Mouse (Mus musculus) liver, postnatal 0 days (tissue): ENCODE measurements around the gene Spx. TPM values are rescaled to one million over a fixed set of nuclear protein-coding genes. Genes with fewer than 3 reads are reported as not detected.

Experiments
- ATAC-seq: fragments of 200-750 bp; cut with Nextera tagmentation; 2 replicates; pipeline ENCODE4 v1.8.0; 2017; ENCODE audit warnings: mild to moderate bottlenecking, moderate library complexity
- DNase-seq: peaks from one replicate; pipeline ENCODE4 v3.0.0-alpha.2; 2016
- H3K27ac ChIP-seq: fragments of 300-500 bp; sonication (generic); 2 replicates; pipeline ENCODE4 v1.5.1; 2014; ENCODE audit warnings: antibody characterized with exemption, moderate library complexity, mild to moderate bottlenecking, low read depth
- H3K27me3 ChIP-seq: fragments of 300-500 bp; sonication (generic); 2 replicates; pipeline ENCODE4 v1.6.1; 2014; ENCODE audit warnings: low read length, control low read depth, mixed read lengths; ENCODE audit not compliant: insufficient read depth
- H3K36me3 ChIP-seq: fragments of 300-500 bp; sonication (generic); replicated peaks from 2 replicates; pipeline ENCODE4 v1.6.1; 2014; ENCODE audit warnings: mild to moderate bottlenecking, control low read depth, low read length, moderate library complexity, mixed read lengths; ENCODE audit not compliant: insufficient read depth
- H3K4me1 ChIP-seq: fragments of 300-500 bp; sonication (generic); 2 replicates; pipeline ENCODE4 v1.6.1; 2014; ENCODE audit warnings: antibody characterized with exemption, mild to moderate bottlenecking, control low read depth; ENCODE audit not compliant: insufficient read depth
- H3K4me2 ChIP-seq: fragments of 300-500 bp; sonication (generic); 2 replicates; pipeline ENCODE4 v1.6.1; 2014; ENCODE audit warnings: low read depth, mild to moderate bottlenecking, low read length, moderate library complexity, mixed read lengths
- H3K4me3 ChIP-seq: fragments of 300-500 bp; sonication (generic); 2 replicates; pipeline ENCODE4 v1.5.1; 2014; ENCODE audit warnings: low read depth, low read length
- H3K9ac ChIP-seq: fragments of 300-500 bp; sonication (generic); replicated peaks from 2 replicates; pipeline ENCODE4 v1.6.1; 2014; ENCODE audit warnings: mild to moderate bottlenecking, moderate library complexity
- H3K9me3 ChIP-seq: fragments of 300-500 bp; sonication (generic); 2 replicates; pipeline ENCODE4 v1.6.1; 2016; ENCODE audit warnings: mild to moderate bottlenecking, control low read depth, low read length, mixed read lengths
- CTCF ChIP-seq: sonication (generic); IDR thresholded peaks from 2 replicates; pipeline ENCODE4 v1.5.1; 2016; ENCODE audit warnings: antibody characterized with exemption, low read depth
- EP300 ChIP-seq: IDR thresholded peaks from 2 replicates; pipeline ENCODE4 v1.6.1; 2016; ENCODE audit warnings: antibody characterized with exemption, low read depth, mild to moderate bottlenecking
- WGBS: fragments of 180-500 bp; shearing (Covaris S2); extraction: QIAGEN DNeasy Blood & Tissue Kit; methylation state at CpG from one replicate; pipeline ENCODE4 v1.1.7; 2014; ENCODE audit not compliant: insufficient replicate concordance; 5-methylcytosine and 5-hydroxymethylcytosine counted together
- polyA plus RNA-seq: library from polyadenylated mRNA; unstranded; fragments of >200 nt; fragmentation: Nextera tagmentation; extraction: Ambion mirVana; gene quantifications from 2 replicates; pipeline ENCODE4 v1.2.1, GENCODE M21; 2015

Spx gene
- polyA plus RNA-seq, 1 experiment from 2014 or later = 0.09 TPM

DNA sequence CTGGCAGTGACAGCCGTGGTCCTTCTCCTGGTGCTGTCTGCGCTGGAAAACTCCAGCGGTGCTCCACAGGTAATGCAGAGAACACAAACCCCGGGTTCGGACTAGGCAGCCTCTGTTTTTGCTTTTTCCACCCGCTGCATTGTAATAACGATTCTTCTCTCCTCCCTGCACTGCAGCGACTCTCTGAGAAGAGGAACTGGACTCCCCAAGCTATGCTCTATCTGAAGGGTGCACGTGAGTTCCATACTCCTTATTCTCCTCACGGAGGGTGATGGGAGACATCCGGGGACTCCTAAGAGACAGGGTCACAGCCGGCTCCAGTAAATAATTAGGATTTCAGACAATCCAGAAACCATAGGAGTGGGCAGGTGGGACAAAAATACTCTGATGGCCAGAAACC is 604 bp downstream of the Spx start:
- H3K27ac ChIP-seq = no peak overlapping the region
- no peak for ATAC-seq
- WGBS = 13% methylated on average over 12 of the region's 12 CpGs
- no peak overlapping the region for H3K4me3 ChIP-seq
- H3K9me3 ChIP-seq = no peaks in the 10 kb centered on the region
- H3K4me2 ChIP-seq = no peak overlapping the region
- H3K27me3 ChIP-seq = peaks cover 25% of the 10 kb centered on the region
- no peak for DNase-seq
- no peak for TF ChIP-seq CTCF
- no peak for TF ChIP-seq EP300
- H3K36me3 ChIP-seq = no peaks in the 10 kb centered on the region
- H3K9ac ChIP-seq = no peak overlapping the region
- no peaks in the 10 kb centered on the region; the same call in 1 of the 2 replicates for H3K4me1 ChIP-seq

DNA sequence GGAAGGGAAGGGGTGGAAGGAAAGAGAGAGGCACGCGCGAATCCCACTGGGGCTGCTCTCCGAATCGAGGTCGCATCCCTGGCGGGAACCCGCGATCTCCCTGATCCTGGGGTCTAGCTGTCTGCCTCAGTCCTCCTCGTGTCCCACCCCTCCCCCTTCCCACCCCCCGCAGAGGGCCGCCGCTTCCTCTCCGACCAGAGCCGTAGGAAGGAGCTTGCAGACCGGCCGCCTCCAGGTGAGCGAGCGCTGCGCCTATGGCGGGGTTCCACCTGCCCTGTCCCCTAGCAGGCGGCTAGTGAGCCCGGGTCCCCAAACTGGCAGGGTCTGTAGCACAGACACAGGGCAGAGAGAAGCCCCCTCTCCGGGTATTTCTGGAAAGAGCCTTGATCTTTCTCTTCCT is 1.4 kb downstream of the Spx start:
- Histone ChIP-seq H3K9ac (no peak overlapping the region), H3K4me2 (no peak overlapping the region), H3K4me3 (no peak overlapping the region), H3K27me3 (peaks cover 25% of the 10 kb centered on the region), H3K9me3 (no peaks in the 10 kb centered on the region), H3K36me3 (no peaks in the 10 kb centered on the region), H3K4me1 (no peaks in the 10 kb centered on the region; the same call in 1 of the 2 replicates), H3K27ac (no peak overlapping the region)
- ATAC-seq (no peak), DNase-seq (peak; percentile 16)
- no peak for TF ChIP-seq EP300
- TF ChIP-seq CTCF = no peak
- 3% methylated on average over 22 of the region's 24 CpGs for WGBS

DNA sequence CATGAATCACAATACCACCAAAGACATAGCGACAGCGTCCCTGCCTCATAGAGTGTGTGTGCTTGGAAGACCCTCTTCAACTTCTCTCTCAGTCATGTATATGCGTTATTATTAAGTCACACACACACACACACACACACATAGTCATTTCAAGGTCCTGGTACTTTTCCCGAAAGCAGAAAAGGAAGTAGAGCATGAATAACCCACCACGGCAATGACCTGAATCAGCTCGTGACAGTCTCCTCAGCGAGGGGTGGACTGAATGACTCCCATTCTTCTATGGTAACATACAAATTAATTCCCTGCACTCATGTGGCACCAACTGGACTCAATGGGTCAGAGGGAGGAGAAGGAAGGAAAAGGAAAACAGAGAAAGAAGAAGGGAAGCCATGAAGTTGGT is 11.7 kb downstream of the Spx start:
- Histone ChIP-seq H3K4me2 (no peak overlapping the region), H3K9me3 (no peaks in the 10 kb centered on the region), H3K27ac (no peak overlapping the region), H3K4me1 (no peaks in the 10 kb centered on the region), H3K36me3 (peaks cover 18% of the 10 kb centered on the region), H3K27me3 (no peaks in the 10 kb centered on the region), H3K4me3 (no peak overlapping the region), H3K9ac (no peak overlapping the region)
- ATAC-seq = no peak
- DNase-seq = no peak
- TF ChIP-seq CTCF (no peak), EP300 (no peak)
- 57% methylated on average over 7 of the region's 7 CpGs for WGBS

DNA sequence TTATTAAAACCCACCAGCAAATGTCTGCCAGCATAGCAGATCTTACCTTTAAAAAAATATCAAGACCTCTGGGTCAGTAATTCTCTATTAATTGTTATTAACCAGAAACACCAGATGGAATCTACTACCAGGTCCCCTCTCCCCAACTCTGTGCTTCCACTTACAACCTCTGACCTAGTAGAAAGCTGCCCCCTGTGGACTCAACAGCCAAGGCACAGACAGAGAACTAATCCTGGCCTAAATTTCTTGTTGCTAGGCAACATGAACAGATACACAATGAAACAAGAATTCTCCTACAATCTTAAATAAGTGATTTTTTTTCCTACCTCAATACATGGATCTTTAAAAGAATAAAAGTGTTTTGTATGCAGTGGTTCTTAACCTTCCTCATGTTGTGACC is 15.8 kb downstream of the Spx start:
- no peak for ATAC-seq
- no peak overlapping the region for H3K4me3 ChIP-seq
- TF ChIP-seq CTCF = no peak
- no peak for TF ChIP-seq EP300
- H3K9ac ChIP-seq = no peak overlapping the region
- H3K27me3 ChIP-seq = no peaks in the 10 kb centered on the region
- H3K4me1 ChIP-seq = no peaks in the 10 kb centered on the region
- H3K36me3 ChIP-seq = peaks cover 17% of the 10 kb centered on the region; the same call in 1 of the 2 replicates
- H3K4me2 ChIP-seq = no peak overlapping the region
- no peaks in the 10 kb centered on the region for H3K9me3 ChIP-seq
- no peak overlapping the region for H3K27ac ChIP-seq
- DNase-seq = no peak

DNA sequence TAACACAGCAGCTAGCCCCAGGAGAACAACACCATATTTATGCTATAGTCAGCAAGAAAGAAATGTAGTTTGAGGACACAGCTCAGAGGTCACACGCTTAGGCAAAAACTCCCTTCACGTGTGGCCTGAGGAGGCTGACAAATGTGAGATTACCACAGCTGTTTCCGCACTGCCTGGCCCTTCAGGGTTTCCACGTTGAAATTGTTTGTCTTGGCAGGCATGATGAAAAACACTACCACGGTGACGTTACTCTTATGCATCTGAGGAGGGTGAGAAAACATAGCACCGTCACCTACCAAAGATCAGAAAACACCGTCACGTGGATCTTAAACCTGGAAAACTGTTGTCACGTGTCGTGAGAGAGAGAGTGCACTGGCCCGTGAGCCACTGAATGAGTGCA is 38.1 kb downstream of the Spx start:
- TF ChIP-seq EP300 = no peak
- TF ChIP-seq CTCF = no peak
- Histone ChIP-seq H3K4me2 (no peak overlapping the region), H3K36me3 (peaks cover 9% of the 10 kb centered on the region; the same call in 1 of the 2 replicates), H3K9ac (no peak overlapping the region), H3K4me3 (no peak overlapping the region), H3K9me3 (no peaks in the 10 kb centered on the region), H3K27ac (no peak overlapping the region), H3K4me1 (no peaks in the 10 kb centered on the region), H3K27me3 (no peaks in the 10 kb centered on the region)
- 81% methylated on average over 12 of the region's 12 CpGs for WGBS
- DNase-seq (no peak), ATAC-seq (peak; percentile 73)

DNA sequence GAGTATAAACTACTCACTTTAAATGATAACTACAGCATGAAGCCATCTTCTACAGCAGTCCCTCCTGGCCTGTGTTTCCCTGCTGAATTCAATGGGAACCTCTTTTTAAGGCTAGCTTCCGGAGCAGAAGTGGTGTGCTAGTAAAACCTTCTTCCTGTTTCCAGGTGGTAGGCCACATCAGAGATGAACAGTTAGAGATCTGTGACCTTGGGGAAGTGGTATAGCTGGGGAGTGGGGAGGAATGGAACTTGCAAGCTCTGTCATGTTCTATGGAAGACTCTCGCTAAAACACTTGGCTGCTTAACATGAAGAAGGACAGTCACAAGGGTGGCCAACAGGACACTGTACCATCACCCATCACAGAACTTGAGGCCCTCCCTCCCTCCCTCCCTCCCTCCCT is 40.1 kb downstream of the Spx start:
- DNase-seq = no peak
- Histone ChIP-seq H3K9me3 (no peaks in the 10 kb centered on the region), H3K36me3 (peaks cover 9% of the 10 kb centered on the region; the same call in 1 of the 2 replicates), H3K4me3 (no peak overlapping the region), H3K4me2 (no peak overlapping the region), H3K9ac (no peak overlapping the region), H3K27ac (no peak overlapping the region), H3K4me1 (no peaks in the 10 kb centered on the region), H3K27me3 (no peaks in the 10 kb centered on the region)
- no peak for ATAC-seq
- TF ChIP-seq EP300 (no peak), CTCF (no peak)
- WGBS = 28% methylated on average over 2 of the region's 2 CpGs
